Comparison of ENCODE assay signal across 18 mouse cellular contexts in the genomic region with DNA sequence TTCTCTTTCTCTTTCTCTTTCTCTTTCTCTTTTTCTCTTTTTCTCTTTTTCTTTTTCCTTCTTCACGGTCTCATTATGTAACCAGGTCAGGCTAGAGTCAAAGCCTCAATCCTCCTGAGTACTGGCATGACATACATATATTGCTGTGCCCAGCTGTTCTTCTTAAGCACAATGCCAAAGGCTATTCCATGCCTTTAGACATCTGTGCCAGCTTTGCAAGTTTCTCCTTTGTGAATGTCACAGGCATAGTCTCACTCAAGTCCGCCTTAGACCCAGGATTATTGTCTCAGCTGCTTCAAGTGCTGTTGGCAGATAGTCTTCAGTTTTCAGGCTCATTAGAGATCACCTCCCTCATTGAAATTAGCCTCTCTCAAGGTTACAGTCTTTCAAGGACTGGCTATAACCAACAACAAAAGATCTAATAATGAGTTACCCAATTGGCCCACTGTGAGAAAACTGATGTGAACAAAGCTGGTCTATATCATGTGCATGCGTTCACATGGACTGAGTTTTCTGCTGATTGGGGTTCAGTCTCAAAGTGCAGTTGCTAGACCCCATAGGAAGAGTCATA. TPM values are rescaled to one million over a fixed set of nuclear protein-coding genes. Genes with fewer than 3 reads are reported as not detected.
DNase-seq lines count a peak whose midpoint lies in the region; ATAC-seq and TF ChIP-seq lines count a peak whose summit lies in the region.
"Had no signal": no experiment of that assay in that cellular context is flagged by ENCODE, and none has a peak within 500 bp of the region (broad histone marks: within the 10 kb centered on the region; RNA-seq: fewer than 3 reads in every experiment).

No protein-coding gene starts in this region.

- H3K9me3 ChIP-seq in forebrain, embryonic 12.5 days = no peaks in the 10 kb centered on the region
- no peaks in the 10 kb centered on the region for H3K9me3 ChIP-seq in forebrain, postnatal 0 days (ENCODE audit: low read length)
- no peaks in the 10 kb centered on the region for H3K9me3 ChIP-seq in limb, embryonic 14.5 days (ENCODE audit: control insufficient read depth, low read length)
- H3K9me3 ChIP-seq in limb, embryonic 10.5 days (replicated peaks) = no peaks in the 10 kb centered on the region
- H3K9me3 ChIP-seq: embryonic facial prominence, embryonic 13.5 days; heart, embryonic 13.5 days; hindbrain, embryonic 15.5 days had no signal

- H3K9ac ChIP-seq in forebrain, embryonic 12.5 days = no peak overlapping the region
- H3K9ac ChIP-seq in forebrain, postnatal 0 days = no peak overlapping the region
- no peak overlapping the region for H3K9ac ChIP-seq in limb, embryonic 14.5 days (ENCODE audit: low read depth, low read length, severe bottlenecking)
- H3K9ac ChIP-seq: embryonic facial prominence, embryonic 13.5 days; heart, embryonic 13.5 days; hindbrain, embryonic 15.5 days had no signal

- no peak for TF ChIP-seq CTCF in forebrain, postnatal 0 days (IDR thresholded peaks at IDR 0.05; ENCODE audit: low read depth)

- H3K4me2 ChIP-seq in forebrain, embryonic 12.5 days = no peak overlapping the region
- no peak overlapping the region for H3K4me2 ChIP-seq in forebrain, postnatal 0 days (ENCODE audit: low read depth)
- H3K4me2 ChIP-seq in limb, embryonic 14.5 days (replicated peaks; ENCODE audit: low read depth, low read length, severe bottlenecking) = no peak overlapping the region
- H3K4me2 ChIP-seq: embryonic facial prominence, embryonic 13.5 days; heart, embryonic 13.5 days; hindbrain, embryonic 15.5 days had no signal

- 51% methylated on average over 3 of the region's 3 CpGs for WGBS in forebrain, embryonic 12.5 days
- WGBS in forebrain, postnatal 0 days = 24% methylated on average over 3 of the region's 3 CpGs
- WGBS in limb, embryonic 14.5 days = 90% methylated on average over 3 of the region's 3 CpGs
- 90% methylated on average over 3 of the region's 3 CpGs for WGBS in limb, embryonic 10.5 days

- TF ChIP-seq POLR2A in limb, embryonic 14.5 days (IDR thresholded peaks at IDR 0.05; ENCODE audit: borderline replicate concordance, extremely low read depth, insufficient read depth, insufficient read length) = no peak

- DNase-seq in forebrain, postnatal 0 days = no peak
- DNase-seq in limb, embryonic 14.5 days (ENCODE audit: low spot score) = peak; percentile 18
- DNase-seq in limb, embryonic 10.5 days (ENCODE audit: low spot score) = no peak
- peak; percentile 37 for DNase-seq in retina, postnatal 1 day
- DNase-seq in retina, embryonic 14.5 days (ENCODE audit: low spot score) = no peak
- no peak for DNase-seq in layer of hippocampus, adult 9-11 months
- DNase-seq: adrenal gland, adult 8-10 months; adrenal gland, postnatal 36 days; cerebellum, adult 11 months; cerebellum, adult 8-10 months; cerebellum, postnatal 14 days; gastrocnemius, postnatal 14 days; heart, postnatal 36 days had no signal

- H3K27ac ChIP-seq in forebrain, embryonic 12.5 days = peak overlapping the region; percentile 51
- H3K27ac ChIP-seq in forebrain, postnatal 0 days (ENCODE audit: low read depth, low read length) = no peak overlapping the region
- no peak overlapping the region for H3K27ac ChIP-seq in limb, embryonic 14.5 days (replicated peaks; ENCODE audit: low read depth, low read length)
- H3K27ac ChIP-seq in limb, embryonic 10.5 days = no peak overlapping the region
- H3K27ac ChIP-seq: embryonic facial prominence, embryonic 13.5 days; heart, embryonic 13.5 days; hindbrain, embryonic 15.5 days had no signal

- peaks cover 19% of the 10 kb centered on the region for H3K4me1 ChIP-seq in forebrain, embryonic 12.5 days
- H3K4me1 ChIP-seq in forebrain, postnatal 0 days (ENCODE audit: insufficient read depth) = no peaks in the 10 kb centered on the region
- H3K4me1 ChIP-seq in limb, embryonic 14.5 days (ENCODE audit: control insufficient read depth, insufficient read depth, low read length) = peaks cover 4% of the 10 kb centered on the region
- no peaks in the 10 kb centered on the region for H3K4me1 ChIP-seq in limb, embryonic 10.5 days

- H3K27me3 ChIP-seq in forebrain, embryonic 12.5 days = no peaks in the 10 kb centered on the region
- H3K27me3 ChIP-seq in forebrain, postnatal 0 days (ENCODE audit: insufficient read depth, low read length) = no peaks in the 10 kb centered on the region
- H3K27me3 ChIP-seq in limb, embryonic 14.5 days (ENCODE audit: control insufficient read depth, insufficient read depth, low read length) = no peaks in the 10 kb centered on the region
- no peaks in the 10 kb centered on the region for H3K27me3 ChIP-seq in limb, embryonic 10.5 days (ENCODE audit: low read depth, poor library complexity, severe bottlenecking)
- H3K27me3 ChIP-seq: embryonic facial prominence, embryonic 13.5 days; heart, embryonic 13.5 days; hindbrain, embryonic 15.5 days had no signal

- ATAC-seq in forebrain, embryonic 12.5 days (ENCODE audit: low FRiP score) = peak; percentile 63; the same call in 1 of the 2 replicates
- no peak for ATAC-seq in forebrain, postnatal 0 days
- ATAC-seq in limb, embryonic 14.5 days (ENCODE audit: low FRiP score, low read depth) = no peak
- ATAC-seq: intestine, embryonic 16.5 days had no signal

- H3K36me3 ChIP-seq in forebrain, embryonic 12.5 days (replicated peaks) = no peaks in the 10 kb centered on the region
- H3K36me3 ChIP-seq in forebrain, postnatal 0 days (ENCODE audit: insufficient read depth) = no peaks in the 10 kb centered on the region
- no peaks in the 10 kb centered on the region for H3K36me3 ChIP-seq in limb, embryonic 14.5 days (ENCODE audit: control insufficient read depth, insufficient read depth, low read length)
- H3K36me3 ChIP-seq in limb, embryonic 10.5 days = no peaks in the 10 kb centered on the region
- H3K36me3 ChIP-seq: embryonic facial prominence, embryonic 13.5 days; heart, embryonic 13.5 days; hindbrain, embryonic 15.5 days had no signal

- H3K4me3 ChIP-seq in forebrain, embryonic 12.5 days (replicated peaks) = no peak overlapping the region
- no peak overlapping the region for H3K4me3 ChIP-seq in forebrain, postnatal 0 days (ENCODE audit: low read depth, low read length)
- H3K4me3 ChIP-seq in limb, embryonic 14.5 days (replicated peaks; ENCODE audit: low read length) = no peak overlapping the region
- H3K4me3 ChIP-seq in limb, embryonic 10.5 days = no peak overlapping the region
- H3K4me3 ChIP-seq: embryonic facial prominence, embryonic 13.5 days; heart, embryonic 13.5 days; hindbrain, embryonic 15.5 days had no signal

RNA-seq across cellular contexts. Expression of a gene that starts 16.0 kb away (rescaled TPM):
- polyA plus RNA-seq in forebrain, embryonic 12.5 days (2016; fragmentation: Nextera tagmentation; extraction: Ambion mirVana) = 61.0 and 61.9 TPM in 2 replicates
- 51.1 and 65.1 TPM in 2 replicates for total RNA-seq in forebrain, postnatal 0 days (2014; rRNA removed)
- 22.4 and 22.9 TPM in 2 replicates for polyA plus RNA-seq in forebrain, postnatal 0 days (2015; fragmentation: Nextera tagmentation; extraction: Ambion mirVana)
- 23.9 and 35.0 TPM in 2 replicates for polyA plus RNA-seq in limb, embryonic 14.5 days (2012; rRNA removed)
- polyA plus RNA-seq in limb, embryonic 14.5 days (2014; fragmentation: Nextera tagmentation; extraction: Ambion mirVana) = 45.5 and 50.9 TPM in 2 replicates
- polyA plus RNA-seq in limb, embryonic 10.5 days (2016; fragmentation: Nextera tagmentation; extraction: Ambion mirVana) = 52.8 and 57.2 TPM in 2 replicates

RNA-seq across cellular contexts. Expression of a gene that starts 42.7 kb away (rescaled TPM):
- polyA plus RNA-seq in forebrain, embryonic 12.5 days (2016; fragmentation: Nextera tagmentation; extraction: Ambion mirVana) = 8.1 and 9.0 TPM in 2 replicates
- 9.4 and 13.5 TPM in 2 replicates for total RNA-seq in forebrain, postnatal 0 days (2014; rRNA removed)
- 5.6 and 10.5 TPM in 2 replicates for polyA plus RNA-seq in forebrain, postnatal 0 days (2015; fragmentation: Nextera tagmentation; extraction: Ambion mirVana)
- 1.8 and 2.2 TPM in 2 replicates for polyA plus RNA-seq in limb, embryonic 14.5 days (2012; rRNA removed)
- polyA plus RNA-seq in limb, embryonic 14.5 days (2014; fragmentation: Nextera tagmentation; extraction: Ambion mirVana) = 3.0 and 4.1 TPM in 2 replicates
- polyA plus RNA-seq in limb, embryonic 10.5 days (2016; fragmentation: Nextera tagmentation; extraction: Ambion mirVana) = 1.6 and 3.4 TPM in 2 replicates

Comparison
In these comparisons a context has a peak if more than half of its experiments do, and no peak if none do; other contexts are left out.
1. DNase-seq: peak in limb, embryonic 14.5 days (single experiment) and retina, postnatal 1 day (single experiment); none in forebrain, postnatal 0 days (single experiment), limb, embryonic 10.5 days (single experiment), retina, embryonic 14.5 days (single experiment) and layer of hippocampus, adult 9-11 months (single experiment).